Mouse (Mus musculus) myocyte (in vitro differentiated cells): ENCODE measurements around the gene Pafah1b3.

Experiments
- MAX ChIP-seq: IDR thresholded peaks from one replicate; pipeline ENCODE4 v1.6.1; 2011; ENCODE audit warnings: low read depth, mild to moderate bottlenecking, control low read depth
- POLR2A ChIP-seq: IDR thresholded peaks from one replicate; pipeline ENCODE4 v1.6.1; 2011; ENCODE audit warnings: low read depth, mild to moderate bottlenecking, control low read depth, moderate library complexity; ENCODE audit not compliant: insufficient read length

GRCm38 (mm10) chr7:25339329-25339728 lies 41.5 kb upstream of the Pafah1b3 start:
- no peak for TF ChIP-seq POLR2A
- TF ChIP-seq MAX: no peak
